Mouse (Mus musculus): ENCODE measurements around the gene Cpm.

Cpm gene

DNA sequence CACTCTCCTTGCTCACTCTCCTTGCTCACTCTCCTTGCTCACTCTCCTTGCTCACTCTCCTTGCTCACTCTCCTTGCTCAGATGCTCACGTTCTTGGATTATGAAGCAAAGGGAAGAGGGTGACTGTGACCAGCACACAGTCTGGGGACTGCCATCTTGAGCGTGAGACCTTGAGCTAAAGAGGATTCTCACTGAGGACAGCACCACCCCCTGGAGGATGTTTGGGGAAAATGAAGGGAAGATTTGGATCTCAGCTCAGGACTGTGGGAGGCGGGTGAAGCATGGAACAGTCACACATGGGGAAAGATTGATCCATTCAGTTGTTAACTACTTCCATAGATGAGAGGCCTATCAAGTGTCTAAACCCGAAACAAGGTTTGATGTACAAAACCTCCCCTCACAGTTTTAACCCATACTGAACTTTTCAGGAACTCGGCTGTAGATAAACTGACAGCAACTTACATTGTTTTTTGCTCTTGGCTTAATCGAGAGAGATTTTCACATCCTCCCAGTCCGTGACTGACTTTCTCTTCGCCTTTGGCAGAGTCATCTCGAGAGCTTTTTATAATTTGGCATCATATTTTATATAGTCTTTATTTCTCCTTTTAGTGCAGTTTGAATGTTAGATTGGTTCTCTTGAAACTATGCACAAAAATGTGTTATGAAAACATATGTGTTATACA is 7.9 kb downstream of the Cpm start:
- peak; percentile 55 for DNase-seq

- DNase-seq: no peak
These were observed 8.7 kb downstream of the Cpm start for GRCm38 (mm10) chr10:117637745-117638577.

GRCm38 (mm10) chr10:117638578-117639220 is 9.4 kb downstream of the Cpm start:
- no peak for DNase-seq

- DNase-seq: no peak
These were observed 9.9 kb downstream of the Cpm start for GRCm38 (mm10) chr10:117639221-117639599.

- no peak for DNase-seq
These were observed 10.7 kb downstream of the Cpm start for GRCm38 (mm10) chr10:117639899-117640594.

GRCm38 (mm10) chr10:117640595-117641078 is 11.3 kb downstream of the Cpm start:
- DNase-seq: no peak

GRCm38 (mm10) chr10:117641400-117642200 is 12.3 kb downstream of the Cpm start:
- peak; percentile 40 for DNase-seq

DNA sequence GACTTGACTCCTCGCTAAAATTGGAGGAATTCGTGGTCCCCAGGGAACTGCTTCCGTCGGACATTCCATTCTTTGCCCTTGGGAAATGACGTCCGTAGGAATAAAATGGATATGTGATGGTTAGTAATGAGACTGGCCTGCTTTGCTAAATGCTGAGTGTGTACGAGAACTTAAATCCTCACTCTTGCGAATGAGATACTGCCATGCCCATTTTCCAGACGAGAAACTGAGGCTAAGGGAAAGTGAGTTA is 12.8 kb downstream of the Cpm start:
- no peak for DNase-seq

GRCm38 (mm10) chr10:117642491-117643262 is 13.4 kb downstream of the Cpm start:
- DNase-seq: no peak

- DNase-seq: no peak
These were observed 14.0 kb downstream of the Cpm start for GRCm38 (mm10) chr10:117643302-117643701.

- no peak for DNase-seq
These were observed 14.6 kb downstream of the Cpm start for GRCm38 (mm10) chr10:117643711-117644428.

DNA sequence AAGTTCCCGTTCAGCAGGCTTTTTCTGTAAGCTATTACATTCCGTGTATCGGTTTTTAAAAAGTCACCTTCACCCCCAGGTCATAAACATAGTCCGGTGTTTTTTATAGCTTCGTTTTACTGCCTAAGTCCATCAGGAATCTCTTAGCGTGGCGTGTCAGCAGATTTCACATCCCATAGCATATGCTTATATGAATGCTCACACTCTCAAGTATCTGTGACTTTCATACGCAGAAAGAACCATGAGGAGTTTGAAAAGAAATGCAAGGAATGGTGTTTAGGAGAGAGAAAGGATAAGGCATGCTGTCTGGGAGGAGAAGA is 15.1 kb downstream of the Cpm start:
- DNase-seq: no peak

- no peak for DNase-seq
These were observed 15.5 kb downstream of the Cpm start for GRCm38 (mm10) chr10:117644828-117645227.

DNA sequence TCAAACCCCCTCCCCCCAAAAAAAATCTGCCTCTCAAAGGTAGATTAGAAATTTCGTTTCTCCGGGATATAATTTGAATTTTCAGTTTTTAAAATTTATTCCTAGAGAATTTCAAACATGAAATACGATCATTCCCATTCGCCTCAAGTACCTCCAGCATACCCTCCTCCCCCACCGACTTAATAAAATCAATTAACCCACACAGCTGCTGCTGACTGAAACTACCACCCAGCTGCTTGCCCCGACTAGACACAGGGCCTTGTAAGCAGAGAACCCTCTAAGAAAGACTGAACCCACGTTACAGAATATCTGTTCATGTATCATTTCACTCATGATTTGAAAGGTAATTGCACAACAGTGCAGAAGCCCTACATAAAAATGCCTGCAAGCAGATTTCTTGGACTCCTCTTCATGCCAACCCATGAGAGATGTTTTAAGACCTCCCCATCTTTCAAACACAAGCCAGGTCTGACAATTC is 16.2 kb downstream of the Cpm start:
- DNase-seq: no peak

GRCm38 (mm10) chr10:117646482-117647157 is 17.3 kb downstream of the Cpm start:
- DNase-seq: no peak

DNA sequence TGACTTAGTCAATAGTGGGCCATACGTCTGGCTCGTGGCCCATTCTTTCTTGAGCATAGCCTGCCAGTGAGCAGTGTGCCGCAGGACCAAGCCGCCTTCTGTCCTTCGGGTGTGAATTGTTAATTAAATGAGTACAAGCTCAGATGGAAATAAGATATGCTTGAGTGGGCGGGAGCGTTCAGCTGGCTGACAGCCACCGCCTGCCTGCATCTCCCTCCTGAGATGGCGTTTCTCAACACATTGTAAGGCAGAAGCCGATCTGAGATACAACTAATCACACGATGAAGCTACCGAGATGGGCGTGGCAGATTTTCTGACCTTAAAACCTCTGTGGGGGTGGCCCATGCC is 17.8 kb downstream of the Cpm start:
- DNase-seq: no peak

- no peak for DNase-seq
These were observed 18.7 kb downstream of the Cpm start for GRCm38 (mm10) chr10:117647964-117648472.

DNA sequence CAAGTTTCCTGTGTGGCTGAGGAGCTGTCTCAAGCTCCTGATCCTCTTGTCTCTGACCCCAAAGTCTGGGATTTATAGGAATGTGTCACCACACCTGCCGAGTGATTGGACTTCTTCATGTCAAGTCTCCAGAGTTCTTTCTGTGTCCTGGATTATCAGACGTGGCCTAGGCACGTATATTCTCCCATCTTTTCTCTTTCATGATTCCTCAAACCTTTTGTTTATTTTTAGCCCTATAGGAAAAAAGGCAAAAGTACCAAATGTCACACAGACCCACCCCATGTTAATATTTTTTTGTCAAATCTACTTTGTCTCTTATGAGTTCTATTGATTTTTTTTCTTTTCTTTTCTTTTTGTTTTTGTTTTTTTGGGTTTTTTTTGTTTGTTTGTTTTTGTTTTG is 19.3 kb downstream of the Cpm start:
- DNase-seq: no peak

GRCm38 (mm10) chr10:117649292-117650041 is 20.2 kb downstream of the Cpm start:
- DNase-seq: no peak
